Mouse (Mus musculus) liver, embryonic 13.5 days (tissue): Measurements from ENCODE around the gene Brms1l. TPM values are rescaled to one million over a fixed set of nuclear protein-coding genes. Genes with fewer than 3 reads are reported as not detected.
A peak's percentile ranks its signal among the peaks of the same experiment; 100 is the strongest.

Experiments
- ATAC-seq: fragments of 200-750 bp; cut with Nextera tagmentation; 2 replicates; pipeline ENCODE4 v1.8.0; 2017; ENCODE audit warnings: low read depth, mild to moderate bottlenecking, moderate number of reproducible peaks, moderate library complexity
- DNase-seq: peaks from one replicate; pipeline ENCODE4 v3.0.0; 2022
- H3K27ac ChIP-seq: fragments of 300-500 bp; sonication (generic); 2 replicates; pipeline ENCODE4 v1.5.1; 2015; ENCODE audit warnings: moderate library complexity, mild to moderate bottlenecking, inconsistent platforms
- H3K27me3 ChIP-seq: fragments of 300-500 bp; sonication (generic); 2 replicates; pipeline ENCODE4 v1.6.1; 2015; ENCODE audit warnings: mild to moderate bottlenecking, inconsistent platforms
- H3K36me3 ChIP-seq: fragments of 300-500 bp; sonication (generic); 2 replicates; pipeline ENCODE4 v1.6.1; 2015; ENCODE audit warnings: mild to moderate bottlenecking, inconsistent platforms
- H3K4me1 ChIP-seq: fragments of 300-500 bp; sonication (generic); replicated peaks from 2 replicates; pipeline ENCODE4 v1.6.1; 2015; ENCODE audit warnings: inconsistent platforms
- H3K4me2 ChIP-seq: fragments of 300-500 bp; sonication (generic); 2 replicates; pipeline ENCODE4 v1.6.1; 2015; ENCODE audit warnings: inconsistent platforms, mild to moderate bottlenecking, moderate library complexity
- H3K4me3 ChIP-seq: fragments of 300-500 bp; sonication (generic); replicated peaks from 2 replicates; pipeline ENCODE4 v1.5.1; 2015; ENCODE audit warnings: mild to moderate bottlenecking, inconsistent platforms
- H3K9ac ChIP-seq: fragments of 300-500 bp; sonication (generic); 2 replicates; pipeline ENCODE4 v1.6.1; 2015; ENCODE audit warnings: mild to moderate bottlenecking, inconsistent platforms
- H3K9me3 ChIP-seq: fragments of 300-500 bp; sonication (generic); replicated peaks from 2 replicates; pipeline ENCODE4 v1.6.1; 2016; ENCODE audit warnings: inconsistent platforms
- WGBS: fragments of 180-500 bp; shearing (Covaris S2); methylation state at CpG from one replicate; pipeline ENCODE4 v1.1.7; 2015; ENCODE audit not compliant: insufficient replicate concordance; 5-methylcytosine and 5-hydroxymethylcytosine counted together
- polyA plus RNA-seq: library from polyadenylated mRNA; unstranded; fragments of >200 nt; fragmentation: Nextera tagmentation; extraction: Ambion mirVana; gene quantifications from 2 replicates; pipeline ENCODE4 v1.2.1, GENCODE M21; 2015

Brms1l gene
- polyA plus RNA-seq, 1 experiment from 2014 or later: 20.7 TPM

GRCm38 (mm10) chr12:55860631-55861030 lies 24.5 kb downstream of the Brms1l start:
- Histone ChIP-seq H3K4me2 (peak overlapping the region; percentile 48; the same call in 1 of the 2 replicates), H3K27ac (peak overlapping the region; percentile 88), H3K4me3 (no peak overlapping the region), H3K27me3 (no peaks in the 10 kb centered on the region), H3K9me3 (peaks cover 11% of the 10 kb centered on the region; the same call in 1 of the 2 replicates), H3K9ac (peak overlapping the region; percentile 39; the same call in 1 of the 2 replicates), H3K36me3 (peaks cover 45% of the 10 kb centered on the region), H3K4me1 (peaks cover 39% of the 10 kb centered on the region)
- DNase-seq (no peak), ATAC-seq (0 out of 2 replicates have a peak, but pooled peaks have one; percentile 35)
- WGBS: 71% methylated on average over 7 of the region's 7 CpGs

DNA sequence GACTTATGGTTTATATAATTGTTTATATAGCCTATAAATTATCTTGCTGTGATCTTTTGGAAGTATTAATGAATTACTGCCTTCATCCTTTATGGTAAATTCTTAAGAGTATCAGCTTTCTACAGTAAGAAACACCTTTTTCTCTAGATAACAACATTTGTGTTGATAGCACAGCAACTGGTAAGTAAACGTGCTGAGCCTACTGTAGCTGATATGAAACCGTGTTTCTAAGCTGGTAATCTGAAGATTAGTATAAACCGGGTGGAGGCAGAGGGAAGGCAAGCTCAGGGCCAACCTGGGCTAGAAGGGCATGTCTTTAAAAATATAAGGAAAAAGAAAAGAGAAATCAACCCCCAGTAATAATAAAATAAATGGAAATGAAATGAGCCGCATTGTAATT lies 31.6 kb downstream of the Brms1l start:
- Histone ChIP-seq H3K27ac (no peak overlapping the region), H3K4me3 (no peak overlapping the region), H3K4me1 (peaks cover 16% of the 10 kb centered on the region), H3K27me3 (no peaks in the 10 kb centered on the region), H3K9me3 (no peaks in the 10 kb centered on the region), H3K9ac (no peak overlapping the region), H3K36me3 (peaks cover 56% of the 10 kb centered on the region), H3K4me2 (no peak overlapping the region)
- DNase-seq (no peak), ATAC-seq (peak; percentile 84)
- WGBS: 46% methylated on average over 4 of the region's 4 CpGs

DNA sequence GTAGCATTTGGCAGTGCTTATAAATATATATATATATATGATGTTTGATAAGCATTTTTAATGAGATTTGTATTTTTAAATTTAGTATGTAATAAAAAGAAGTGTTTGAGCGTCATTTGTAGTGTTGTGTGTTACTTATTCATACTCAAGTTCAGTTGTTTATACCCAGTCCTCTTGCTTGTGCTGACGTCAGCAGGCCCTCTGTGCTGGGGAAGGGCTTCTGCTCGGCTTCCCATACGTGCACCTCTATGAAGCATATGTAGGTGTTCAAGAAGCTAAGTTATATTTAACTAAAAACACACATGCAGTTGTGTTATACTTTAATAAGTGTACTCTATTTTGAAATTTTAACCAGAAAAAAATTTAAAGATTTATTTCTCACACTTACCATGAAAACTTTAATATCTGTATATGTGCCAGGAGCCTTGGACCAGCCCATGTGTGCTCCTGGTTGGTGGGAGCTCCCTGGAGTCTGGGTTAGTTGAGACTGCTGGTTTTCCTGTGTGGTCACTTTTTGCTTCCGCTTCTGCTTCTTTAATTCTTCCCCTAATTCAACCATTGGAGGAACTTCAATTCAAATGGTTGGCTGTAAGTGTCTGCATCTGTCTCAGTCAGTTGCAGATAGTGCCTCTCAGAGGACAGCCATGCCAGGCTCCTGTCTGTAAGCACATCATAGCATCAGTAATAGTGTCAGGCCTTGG lies 33.6 kb downstream of the Brms1l start:
- H3K4me1 ChIP-seq: peaks cover 16% of the 10 kb centered on the region
- no peaks in the 10 kb centered on the region for H3K27me3 ChIP-seq
- no peak overlapping the region for H3K4me3 ChIP-seq
- ATAC-seq (no peak), DNase-seq (no peak)
- no peaks in the 10 kb centered on the region for H3K9me3 ChIP-seq
- no peak overlapping the region for H3K4me2 ChIP-seq
- 58% methylated on average over 5 of the region's 5 CpGs for WGBS
- no peak overlapping the region for H3K9ac ChIP-seq
- H3K36me3 ChIP-seq: peaks cover 50% of the 10 kb centered on the region
- no peak overlapping the region for H3K27ac ChIP-seq

GRCm38 (mm10) chr12:55885449-55885848 lies 49.3 kb downstream of the Brms1l start:
- no peak overlapping the region for H3K27ac ChIP-seq
- no peak overlapping the region for H3K9ac ChIP-seq
- DNase-seq (no peak), ATAC-seq (no peak)
- H3K4me1 ChIP-seq: no peaks in the 10 kb centered on the region
- no peaks in the 10 kb centered on the region for H3K27me3 ChIP-seq
- no peak overlapping the region for H3K4me2 ChIP-seq
- H3K9me3 ChIP-seq: no peaks in the 10 kb centered on the region
- no peak overlapping the region for H3K4me3 ChIP-seq
- WGBS: 74% methylated on average over 4 of the region's 4 CpGs
- H3K36me3 ChIP-seq: no peaks in the 10 kb centered on the region

GRCm38 (mm10) chr12:55888570-55888969 lies 52.4 kb downstream of the Brms1l start:
- H3K4me2 ChIP-seq: no peak overlapping the region
- H3K4me1 ChIP-seq: no peaks in the 10 kb centered on the region
- ATAC-seq (no peak), DNase-seq (no peak)
- no peak overlapping the region for H3K4me3 ChIP-seq
- no peaks in the 10 kb centered on the region for H3K27me3 ChIP-seq
- H3K9ac ChIP-seq: no peak overlapping the region
- H3K9me3 ChIP-seq: no peaks in the 10 kb centered on the region
- H3K27ac ChIP-seq: no peak overlapping the region
- 22% methylated on average over 5 of the region's 5 CpGs for WGBS
- no peaks in the 10 kb centered on the region for H3K36me3 ChIP-seq

DNA sequence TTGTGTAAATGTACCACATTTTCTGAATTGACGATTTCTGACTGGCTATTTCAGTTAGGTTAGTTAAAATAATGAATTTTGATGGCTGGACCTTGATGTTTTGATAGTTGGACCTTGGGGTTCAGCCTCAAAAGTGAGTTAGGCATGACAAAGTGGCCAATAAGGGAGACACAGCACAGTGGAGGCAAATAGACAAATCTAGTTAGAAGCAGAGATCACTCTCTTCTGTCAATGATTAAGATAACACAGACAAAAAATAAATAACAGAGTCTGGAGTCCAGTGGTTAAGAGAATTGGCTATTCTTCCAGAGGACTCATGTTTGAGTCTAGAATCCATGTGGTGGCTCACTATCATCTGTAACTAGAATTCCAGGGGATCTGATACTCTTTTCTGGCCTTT lies 68.7 kb downstream of the Brms1l start:
- Histone ChIP-seq H3K4me3 (no peak overlapping the region), H3K27ac (no peak overlapping the region), H3K9me3 (no peaks in the 10 kb centered on the region), H3K4me2 (no peak overlapping the region), H3K27me3 (no peaks in the 10 kb centered on the region), H3K4me1 (no peaks in the 10 kb centered on the region), H3K9ac (no peak overlapping the region), H3K36me3 (no peaks in the 10 kb centered on the region)
- WGBS: 35% methylated on average over 1 of the region's 1 CpGs
- ATAC-seq (no peak), DNase-seq (no peak)

- H3K9me3 ChIP-seq: no peaks in the 10 kb centered on the region
- ATAC-seq (no peak), DNase-seq (no peak)
- H3K27me3 ChIP-seq: no peaks in the 10 kb centered on the region
- H3K4me2 ChIP-seq: no peak overlapping the region
- no peaks in the 10 kb centered on the region for H3K4me1 ChIP-seq
- 37% methylated on average over 3 of the region's 3 CpGs for WGBS
- H3K36me3 ChIP-seq: no peaks in the 10 kb centered on the region
- H3K9ac ChIP-seq: no peak overlapping the region
- no peak overlapping the region for H3K27ac ChIP-seq
- no peak overlapping the region for H3K4me3 ChIP-seq
Observed at GRCm38 (mm10) chr12:55912138-55912537, 76.0 kb downstream of the Brms1l start.

- Histone ChIP-seq H3K36me3 (no peaks in the 10 kb centered on the region), H3K9me3 (no peaks in the 10 kb centered on the region), H3K4me2 (no peak overlapping the region), H3K4me3 (no peak overlapping the region), H3K9ac (no peak overlapping the region), H3K4me1 (no peaks in the 10 kb centered on the region), H3K27ac (no peak overlapping the region), H3K27me3 (no peaks in the 10 kb centered on the region)
- no peak for DNase-seq
- ATAC-seq: no peak
- WGBS: 60% methylated on average over 9 of the region's 9 CpGs
Observed at GRCm38 (mm10) chr12:55913201-55913600, 77.1 kb downstream of the Brms1l start.

DNA sequence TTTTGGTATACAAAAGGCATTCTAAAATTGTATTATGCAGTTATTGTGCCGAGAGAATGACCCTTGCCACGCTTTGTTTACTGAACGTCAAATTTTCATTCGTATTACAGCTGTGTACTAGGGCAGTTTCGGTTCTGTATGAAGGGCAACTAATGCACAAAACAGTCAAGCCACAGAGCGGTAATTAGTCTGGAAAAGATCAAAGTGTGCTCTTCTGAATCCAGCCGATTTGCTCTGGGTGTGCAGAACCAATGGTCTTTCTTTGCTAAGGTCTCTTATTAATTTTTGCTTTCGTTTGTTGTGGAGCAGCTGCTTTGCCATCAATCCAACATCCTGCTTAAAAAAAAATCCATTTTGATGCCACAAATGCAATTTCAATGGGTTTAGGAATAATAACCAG lies 80.1 kb downstream of the Brms1l start:
- Histone ChIP-seq H3K4me2 (no peak overlapping the region), H3K4me1 (no peaks in the 10 kb centered on the region), H3K36me3 (no peaks in the 10 kb centered on the region), H3K9me3 (no peaks in the 10 kb centered on the region), H3K4me3 (no peak overlapping the region), H3K9ac (no peak overlapping the region), H3K27ac (no peak overlapping the region), H3K27me3 (no peaks in the 10 kb centered on the region)
- no peak for ATAC-seq
- DNase-seq: no peak
- 71% methylated on average over 8 of the region's 8 CpGs for WGBS

- H3K9ac ChIP-seq: no peak overlapping the region
- H3K27ac ChIP-seq: no peak overlapping the region
- no peaks in the 10 kb centered on the region for H3K27me3 ChIP-seq
- H3K4me2 ChIP-seq: no peak overlapping the region
- DNase-seq (no peak), ATAC-seq (no peak)
- WGBS: 83% methylated on average over 19 of the region's 19 CpGs
- no peak overlapping the region for H3K4me3 ChIP-seq
- H3K9me3 ChIP-seq: no peaks in the 10 kb centered on the region
- H3K4me1 ChIP-seq: no peaks in the 10 kb centered on the region
- H3K36me3 ChIP-seq: no peaks in the 10 kb centered on the region
Observed at GRCm38 (mm10) chr12:55917020-55917419, 80.9 kb downstream of the Brms1l start.
